In genomic region chr17:34837464-34838324, GRCm38 (mm10) we compare ENCODE assay signal across 8 mouse cellular contexts. TPM values are rescaled to one million over a fixed set of nuclear protein-coding genes. Genes with fewer than 3 reads are reported as not detected.
A peak's percentile ranks its signal among the peaks of the same experiment; 100 is the strongest.
DNase-seq lines count a peak whose midpoint lies in the region; ATAC-seq and TF ChIP-seq lines count a peak whose summit lies in the region.

No protein-coding gene starts in this region.

- peaks cover 11% of the 10 kb centered on the region for H3K4me1 ChIP-seq in lung, adult 2 months (ENCODE audit: control insufficient read depth, insufficient read depth, low read length)
- H3K4me1 ChIP-seq in embryonic facial prominence, embryonic 13.5 days = peaks cover 22% of the 10 kb centered on the region
- H3K4me1 ChIP-seq in hindbrain, embryonic 12.5 days = peaks cover 27% of the 10 kb centered on the region
- peaks cover 52% of the 10 kb centered on the region for H3K4me1 ChIP-seq in liver, embryonic 13.5 days (replicated peaks)
- peaks cover 14% of the 10 kb centered on the region for H3K4me1 ChIP-seq in stomach, embryonic 16.5 days (ENCODE audit: control insufficient read depth, insufficient read depth, low read length)

- H3K27ac ChIP-seq in embryonic facial prominence, embryonic 13.5 days = peak overlapping the region; percentile 85; the same call in 1 of the 2 replicates
- H3K27ac ChIP-seq in hindbrain, embryonic 12.5 days = peak overlapping the region; percentile 61; the same call in 1 of the 2 replicates
- H3K27ac ChIP-seq in liver, embryonic 13.5 days = peak overlapping the region; percentile 82
- H3K27ac ChIP-seq in stomach, embryonic 16.5 days (ENCODE audit: low read length) = peak overlapping the region; percentile 69; the same call in 1 of the 2 replicates

- TF ChIP-seq CTCF in lung, adult 2 months (IDR thresholded peaks at IDR 0.05; ENCODE audit: insufficient read depth, low read length) = no peak

- peak overlapping the region; percentile 92 for H3K4me3 ChIP-seq in lung, adult 2 months (replicated peaks; ENCODE audit: extremely low read depth, low read depth, low read length)
- peak overlapping the region; percentile 84 for H3K4me3 ChIP-seq in embryonic facial prominence, embryonic 13.5 days
- peak overlapping the region; percentile 72 for H3K4me3 ChIP-seq in hindbrain, embryonic 12.5 days
- H3K4me3 ChIP-seq in liver, embryonic 13.5 days (replicated peaks) = peak overlapping the region; percentile 83
- H3K4me3 ChIP-seq in stomach, embryonic 16.5 days (replicated peaks; ENCODE audit: low read length) = peak overlapping the region; percentile 85

- intact Hi-C loops in gastrocnemius, postnatal 36 days (cut with DNase I) = loop anchor here (10.0 kb wide), 1 partner anchor 193 kb away; the partner anchor contains the start of genes Atf6b and Fkbpl

- TF ChIP-seq POLR2A in lung, adult 2 months (IDR thresholded peaks at IDR 0.05; ENCODE audit: borderline replicate concordance, extremely low read depth, low read depth, low read length) = no peak

- peak overlapping the region; percentile 86 for H3K9ac ChIP-seq in embryonic facial prominence, embryonic 13.5 days
- H3K9ac ChIP-seq in hindbrain, embryonic 12.5 days = peak overlapping the region; percentile 80
- peak overlapping the region; percentile 85 for H3K9ac ChIP-seq in liver, embryonic 13.5 days
- peak overlapping the region; percentile 81 for H3K9ac ChIP-seq in stomach, embryonic 16.5 days (ENCODE audit: low read length)

- H3K27me3 ChIP-seq in embryonic facial prominence, embryonic 13.5 days = no peaks in the 10 kb centered on the region
- no peaks in the 10 kb centered on the region for H3K27me3 ChIP-seq in hindbrain, embryonic 12.5 days
- H3K27me3 ChIP-seq in liver, embryonic 13.5 days = no peaks in the 10 kb centered on the region
- no peaks in the 10 kb centered on the region for H3K27me3 ChIP-seq in stomach, embryonic 16.5 days (ENCODE audit: control insufficient read depth, insufficient read depth, low read length)

- H3K36me3 ChIP-seq in embryonic facial prominence, embryonic 13.5 days = peaks cover 56% of the 10 kb centered on the region
- peaks cover 53% of the 10 kb centered on the region for H3K36me3 ChIP-seq in hindbrain, embryonic 12.5 days
- H3K36me3 ChIP-seq in liver, embryonic 13.5 days = peaks cover 60% of the 10 kb centered on the region
- H3K36me3 ChIP-seq in stomach, embryonic 16.5 days (ENCODE audit: control insufficient read depth, insufficient read depth, low read length) = 0 out of 2 replicates have a peak, but pooled peaks cover 5% of the 10 kb centered on the region

- peak overlapping the region; percentile 92 for H3K4me2 ChIP-seq in embryonic facial prominence, embryonic 13.5 days
- H3K4me2 ChIP-seq in hindbrain, embryonic 12.5 days (replicated peaks) = peak overlapping the region; percentile 96
- H3K4me2 ChIP-seq in liver, embryonic 13.5 days = peak overlapping the region; percentile 99
- peak overlapping the region; percentile 97 for H3K4me2 ChIP-seq in stomach, embryonic 16.5 days (ENCODE audit: low read depth, low read length)

- 37% methylated on average over 43 of the region's 43 CpGs for WGBS in lung, adult 2 months
- 39% methylated on average over 42 of the region's 43 CpGs for WGBS in embryonic facial prominence, embryonic 13.5 days
- WGBS in hindbrain, embryonic 12.5 days = 43% methylated on average over 43 of the region's 43 CpGs
- 33% methylated on average over 43 of the region's 43 CpGs for WGBS in liver, embryonic 13.5 days (ENCODE audit: insufficient replicate concordance)
- 33% methylated on average over 43 of the region's 43 CpGs for WGBS in stomach, embryonic 16.5 days

- ATAC-seq in embryonic facial prominence, embryonic 13.5 days (ENCODE audit: insufficient number of reproducible peaks, insufficient read depth, low FRiP score, low TSS enrichment, low read depth) = no peak
- peak; percentile 33 for ATAC-seq in hindbrain, embryonic 12.5 days (ENCODE audit: low FRiP score)
- peak; percentile 1; the same call in 1 of the 2 replicates for ATAC-seq in liver, embryonic 13.5 days (ENCODE audit: low read depth)
- peak; percentile 26; the same call in 1 of the 2 replicates for ATAC-seq in stomach, embryonic 16.5 days (ENCODE audit: insufficient read depth, low FRiP score)

- DNase-seq in lung, adult 2 months = no peak
- DNase-seq in lung, postnatal 14 days = no peak
- no peak for DNase-seq in liver, embryonic 13.5 days
- DNase-seq in gastrocnemius, postnatal 36 days = no peak
- DNase-seq in embryo, embryonic 9.5 days (ENCODE audit: extremely low spot score) = no peak

- no peaks in the 10 kb centered on the region for H3K9me3 ChIP-seq in embryonic facial prominence, embryonic 13.5 days
- no peaks in the 10 kb centered on the region for H3K9me3 ChIP-seq in hindbrain, embryonic 12.5 days (replicated peaks)
- no peaks in the 10 kb centered on the region for H3K9me3 ChIP-seq in liver, embryonic 13.5 days (replicated peaks)
- H3K9me3 ChIP-seq in stomach, embryonic 16.5 days (replicated peaks; ENCODE audit: control insufficient read depth, low read length) = no peaks in the 10 kb centered on the region

RNA-seq across cellular contexts. Expression of gene Dxo, which starts 0.9 kb away (rescaled TPM):
- polyA plus RNA-seq in lung, adult 2 months (2012; rRNA removed) = 45.6 and 58.1 TPM in 2 replicates
- polyA plus RNA-seq in embryonic facial prominence, embryonic 13.5 days (2015; fragmentation: Nextera tagmentation; extraction: Ambion mirVana) = 66.3 and 75.1 TPM in 2 replicates
- 62.5 and 70.2 TPM in 2 replicates for polyA plus RNA-seq in hindbrain, embryonic 12.5 days (2016; fragmentation: Nextera tagmentation; extraction: Ambion mirVana)
- 28.6 and 30.9 TPM in 2 replicates for polyA plus RNA-seq in liver, embryonic 13.5 days (2015; fragmentation: Nextera tagmentation; extraction: Ambion mirVana)
- polyA plus RNA-seq in stomach, embryonic 16.5 days (2015; fragmentation: Nextera tagmentation; extraction: Ambion mirVana) = 48.9 and 53.3 TPM in 2 replicates
- total RNA-seq in gastrocnemius, postnatal 36 days (2021) = 1 to 10 TPM; 6.5 to 9.1 TPM

RNA-seq across cellular contexts. Expression of gene Stk19, which starts 0.9 kb away (rescaled TPM):
- polyA plus RNA-seq in lung, adult 2 months (2012; rRNA removed) = 45.1 and 46.0 TPM in 2 replicates
- polyA plus RNA-seq in embryonic facial prominence, embryonic 13.5 days (2015; fragmentation: Nextera tagmentation; extraction: Ambion mirVana) = 25.4 and 29.4 TPM in 2 replicates
- 25.0 and 26.7 TPM in 2 replicates for polyA plus RNA-seq in hindbrain, embryonic 12.5 days (2016; fragmentation: Nextera tagmentation; extraction: Ambion mirVana)
- polyA plus RNA-seq in liver, embryonic 13.5 days (2015; fragmentation: Nextera tagmentation; extraction: Ambion mirVana) = 19.9 and 20.2 TPM in 2 replicates
- 23.8 and 25.8 TPM in 2 replicates for polyA plus RNA-seq in stomach, embryonic 16.5 days (2015; fragmentation: Nextera tagmentation; extraction: Ambion mirVana)
- total RNA-seq in gastrocnemius, postnatal 36 days (2021) = 1 to 10 TPM; 5.8 to 8.7 TPM

RNA-seq across cellular contexts. Expression of gene Skiv2l, which starts 12.3 kb away (rescaled TPM):
- polyA plus RNA-seq in lung, adult 2 months (2012; rRNA removed) = 77.8 and 94.8 TPM in 2 replicates
- 52.2 and 55.6 TPM in 2 replicates for polyA plus RNA-seq in embryonic facial prominence, embryonic 13.5 days (2015; fragmentation: Nextera tagmentation; extraction: Ambion mirVana)
- 64.9 and 65.8 TPM in 2 replicates for polyA plus RNA-seq in hindbrain, embryonic 12.5 days (2016; fragmentation: Nextera tagmentation; extraction: Ambion mirVana)
- polyA plus RNA-seq in liver, embryonic 13.5 days (2015; fragmentation: Nextera tagmentation; extraction: Ambion mirVana) = 24.0 and 26.1 TPM in 2 replicates
- polyA plus RNA-seq in stomach, embryonic 16.5 days (2015; fragmentation: Nextera tagmentation; extraction: Ambion mirVana) = 45.0 and 48.1 TPM in 2 replicates
- total RNA-seq in gastrocnemius, postnatal 36 days (2021) = 10 to 100 TPM; 17.0 to 20.0 TPM

RNA-seq across cellular contexts. Expression of gene Nelfe, which starts 12.5 kb away (rescaled TPM):
- 22.4 and 23.2 TPM in 2 replicates for polyA plus RNA-seq in lung, adult 2 months (2012; rRNA removed)
- 119 and 126 TPM in 2 replicates for polyA plus RNA-seq in embryonic facial prominence, embryonic 13.5 days (2015; fragmentation: Nextera tagmentation; extraction: Ambion mirVana)
- polyA plus RNA-seq in hindbrain, embryonic 12.5 days (2016; fragmentation: Nextera tagmentation; extraction: Ambion mirVana) = 95.2 and 111 TPM in 2 replicates
- polyA plus RNA-seq in liver, embryonic 13.5 days (2015; fragmentation: Nextera tagmentation; extraction: Ambion mirVana) = 60.1 and 65.1 TPM in 2 replicates
- 89.5 and 96.4 TPM in 2 replicates for polyA plus RNA-seq in stomach, embryonic 16.5 days (2015; fragmentation: Nextera tagmentation; extraction: Ambion mirVana)
- total RNA-seq in gastrocnemius, postnatal 36 days (2021) = 1 to 10 TPM; 8.8 to 9.0 TPM

RNA-seq across cellular contexts. Expression of gene Cfb, which starts 24.6 kb away (rescaled TPM):
- polyA plus RNA-seq in lung, adult 2 months (2012; rRNA removed) = 20.8 and 23.8 TPM in 2 replicates
- 1.6 and 5.7 TPM in 2 replicates for polyA plus RNA-seq in embryonic facial prominence, embryonic 13.5 days (2015; fragmentation: Nextera tagmentation; extraction: Ambion mirVana)
- 2.2 TPM in 2 replicates for polyA plus RNA-seq in hindbrain, embryonic 12.5 days (2016; fragmentation: Nextera tagmentation; extraction: Ambion mirVana)
- 118 and 133 TPM in 2 replicates for polyA plus RNA-seq in liver, embryonic 13.5 days (2015; fragmentation: Nextera tagmentation; extraction: Ambion mirVana)
- polyA plus RNA-seq in stomach, embryonic 16.5 days (2015; fragmentation: Nextera tagmentation; extraction: Ambion mirVana) = 27.8 and 28.9 TPM in 2 replicates
- 1 to 10 TPM; 1.5 to 3.4 TPM for total RNA-seq in gastrocnemius, postnatal 36 days (2021)
